8 mouse cellular contexts compared by ENCODE assay signal in genomic region chr11:109331424-109331824, GRCm38 (mm10). TPM values are rescaled to one million over a fixed set of nuclear protein-coding genes. Genes with fewer than 3 reads are reported as not detected.
A peak's percentile ranks its signal among the peaks of the same experiment; 100 is the strongest.
DNase-seq lines count a peak whose midpoint lies in the region; ATAC-seq lines count a peak whose summit lies in the region.

No protein-coding gene starts in this region.

- DNase-seq in ZHBTc4 (ENCODE audit: low read depth, low spot score): peak; percentile 97
- peak; percentile 92 to 94 for DNase-seq in gastrocnemius, adult 8-10 months (ENCODE audit: low spot score in 2 of 2)
- DNase-seq in hindlimb bud, embryonic 11.5 days (ENCODE audit: extremely low spot score, low read depth, low spot score): peak; percentile 80
- DNase-seq in left cerebral cortex, adult 8-10 months (ENCODE audit: low spot score in 2 of 2): peak; percentile 65 to 80
- DNase-seq in right cerebral cortex, postnatal 14 days: peak; percentile 97
- DNase-seq in urinary bladder, postnatal 36 days (ENCODE audit: low spot score in 2 of 2): peak; percentile 90 to 93

- peak; percentile 98 for ATAC-seq in common myeloid progenitor, adult 5-6 weeks (replicated peaks; ENCODE audit: low read depth, poor library complexity, severe bottlenecking)
- ATAC-seq in megakaryocyte progenitor cell, adult 5-6 weeks (replicated peaks; ENCODE audit: poor library complexity): peak; percentile 95

RNA-seq across cellular contexts. Expression of gene Gna13, which starts 31.2 kb away (rescaled TPM):
- total RNA-seq in common myeloid progenitor, adult 5-6 weeks (2017): 43.8 and 49.6 TPM in 2 replicates
- 10 to 100 TPM; 23.3 to 30.3 (median 28.4) TPM for total RNA-seq in gastrocnemius, adult 8-10 months (2022)
- 10 to 100 TPM; 51.9 to 58.1 (median 54.0) TPM for total RNA-seq in left cerebral cortex, adult 8-10 months (2022)
- 50.4 and 59.9 TPM in 2 replicates for total RNA-seq in megakaryocyte progenitor cell, adult 5-6 weeks (2015)
- 36.3 and 42.8 TPM in 2 replicates for total RNA-seq in megakaryocyte progenitor cell, adult 5-6 weeks (2017)

RNA-seq across cellular contexts. Expression of gene Rgs9, which starts 33.5 kb away (rescaled TPM):
- total RNA-seq in common myeloid progenitor, adult 5-6 weeks (2017): 0.10 and 0.14 TPM in 2 replicates
- total RNA-seq in gastrocnemius, adult 8-10 months (2022): not detected
- 100 to 1,000 TPM; 118 to 133 (median 128) TPM for total RNA-seq in left cerebral cortex, adult 8-10 months (2022)
- total RNA-seq in megakaryocyte progenitor cell, adult 5-6 weeks (2015): 0.77 TPM in 1 of 2 replicates, not detected in the other
- total RNA-seq in megakaryocyte progenitor cell, adult 5-6 weeks (2017): 0.07 TPM in 1 of 2 replicates, not detected in the other

Comparison
In these comparisons a context has a peak if more than half of its experiments do, and no peak if none do; other contexts are left out.
1. Peak in every context shown above with its lines: DNase-seq and ATAC-seq.
2. RNA of gene Rgs9, which starts 33.5 kb away (total RNA-seq): 118 to 133 TPM in left cerebral cortex, adult 8-10 months; 0.07 to 0.77 TPM in megakaryocyte progenitor cell, adult 5-6 weeks, 0.10 to 0.14 TPM in common myeloid progenitor, adult 5-6 weeks and not detected in gastrocnemius, adult 8-10 months; every median in the first group is over 10 times any median in the second.